Mouse (Mus musculus): ENCODE data around the gene Gm44973. TPM values are rescaled to one million over a fixed set of nuclear protein-coding genes. Genes with fewer than 3 reads are reported as not detected.

The Gm44973 gene
- polyA plus RNA-seq, 1 experiment from 2014 or later = not detected

- no peak for ATAC-seq (ENCODE audit: insufficient number of reproducible peaks, insufficient read depth, low FRiP score, low TSS enrichment, low read depth)
- Histone ChIP-seq H3K36me3 (no peaks in the 10 kb centered on the region), H3K4me3 (peak overlapping the region; percentile 77), H3K4me2 (peak overlapping the region; percentile 87), H3K9ac (peak overlapping the region; percentile 90), H3K4me1 (peaks cover 54% of the 10 kb centered on the region), H3K27ac (no peak overlapping the region), H3K9me3 (no peaks in the 10 kb centered on the region), H3K27me3 (peaks cover 53% of the 10 kb centered on the region)
- WGBS = 7% methylated on average over 32 of the region's 32 CpGs
Observed at GRCm38 (mm10) chr7:5053456-5054179, 38.3 kb downstream of the Gm44973 start.

- peak overlapping the region; percentile 89 for H3K9ac ChIP-seq
- WGBS = under 1% methylated on average over 52 of the region's 55 CpGs
- peak overlapping the region; percentile 68 for H3K4me3 ChIP-seq
- peaks cover 53% of the 10 kb centered on the region for H3K27me3 ChIP-seq
- no peak for ATAC-seq (ENCODE audit: insufficient number of reproducible peaks, insufficient read depth, low FRiP score, low TSS enrichment, low read depth)
- H3K4me1 ChIP-seq = peaks cover 60% of the 10 kb centered on the region
- no peaks in the 10 kb centered on the region for H3K9me3 ChIP-seq
- H3K4me2 ChIP-seq = peak overlapping the region; percentile 82
- H3K36me3 ChIP-seq = no peaks in the 10 kb centered on the region
- peak overlapping the region; percentile 62 for H3K27ac ChIP-seq
Observed at GRCm38 (mm10) chr7:5056651-5057263, 41.5 kb downstream of the Gm44973 start.

GRCm38 (mm10) chr7:5057381-5057780 is 42.1 kb downstream of the Gm44973 start:
- Histone ChIP-seq H3K9me3 (no peaks in the 10 kb centered on the region), H3K27ac (no peak overlapping the region)
- WGBS = 36% methylated on average over 8 of the region's 8 CpGs

GRCm38 (mm10) chr7:5057804-5058203 is 42.5 kb downstream of the Gm44973 start:
- ATAC-seq (ENCODE audit: insufficient number of reproducible peaks, insufficient read depth, low FRiP score, low TSS enrichment, low read depth) = no peak
- peaks cover 42% of the 10 kb centered on the region for H3K27me3 ChIP-seq

More at GRCm38 (mm10) chr7:5057381-5057780, 42.1 kb downstream of the Gm44973 start:
- peaks cover 46% of the 10 kb centered on the region for H3K27me3 ChIP-seq
- no peaks in the 10 kb centered on the region for H3K36me3 ChIP-seq
- H3K4me1 ChIP-seq = peaks cover 54% of the 10 kb centered on the region
- peak overlapping the region; percentile 89 for H3K9ac ChIP-seq
- peak overlapping the region; percentile 68 for H3K4me3 ChIP-seq
- ATAC-seq (ENCODE audit: insufficient number of reproducible peaks, insufficient read depth, low FRiP score, low TSS enrichment, low read depth) = no peak
- peak overlapping the region; percentile 82 for H3K4me2 ChIP-seq

GRCm38 (mm10) chr7:5058631-5059030 is 43.3 kb downstream of the Gm44973 start:
- Histone ChIP-seq H3K4me3 (0 out of 2 replicates have a peak overlapping the region, but pooled peaks have one; percentile 68), H3K9me3 (no peaks in the 10 kb centered on the region), H3K27ac (no peak overlapping the region), H3K27me3 (peaks cover 34% of the 10 kb centered on the region), H3K4me1 (peaks cover 44% of the 10 kb centered on the region), H3K9ac (no peak overlapping the region), H3K4me2 (no peak overlapping the region), H3K36me3 (no peaks in the 10 kb centered on the region)
- no peak for ATAC-seq (ENCODE audit: insufficient number of reproducible peaks, insufficient read depth, low FRiP score, low TSS enrichment, low read depth)
- 97% methylated on average over 1 of the region's 1 CpGs for whole genome bisulfite sequencing

More at GRCm38 (mm10) chr7:5057804-5058203, 42.5 kb downstream of the Gm44973 start:
- peak overlapping the region; percentile 89 for H3K9ac ChIP-seq
- H3K4me2 ChIP-seq = peak overlapping the region; percentile 82
- peak overlapping the region; percentile 68 for H3K4me3 ChIP-seq
- H3K9me3 ChIP-seq = no peaks in the 10 kb centered on the region
- WGBS = 40% methylated on average over 11 of the region's 11 CpGs
- H3K27ac ChIP-seq = no peak overlapping the region
- peaks cover 50% of the 10 kb centered on the region for H3K4me1 ChIP-seq
- no peaks in the 10 kb centered on the region for H3K36me3 ChIP-seq

GRCm38 (mm10) chr7:5059421-5059820 is 44.1 kb downstream of the Gm44973 start:
- Histone ChIP-seq H3K9me3 (no peaks in the 10 kb centered on the region), H3K4me2 (peak overlapping the region; percentile 81; the same call in 1 of the 2 replicates), H3K36me3 (no peaks in the 10 kb centered on the region), H3K27me3 (peaks cover 26% of the 10 kb centered on the region), H3K4me3 (no peak overlapping the region), H3K9ac (peak overlapping the region; percentile 92; the same call in 1 of the 2 replicates), H3K4me1 (peaks cover 44% of the 10 kb centered on the region), H3K27ac (peak overlapping the region; percentile 99)
- no peak for ATAC-seq (ENCODE audit: insufficient number of reproducible peaks, insufficient read depth, low FRiP score, low TSS enrichment, low read depth)
- 91% methylated on average over 12 of the region's 12 CpGs for WGBS

GRCm38 (mm10) chr7:5060239-5060731 is 45.0 kb downstream of the Gm44973 start:
- Histone ChIP-seq H3K36me3 (no peaks in the 10 kb centered on the region), H3K4me2 (peak overlapping the region; percentile 81), H3K4me3 (peak overlapping the region; percentile 59), H3K9me3 (no peaks in the 10 kb centered on the region), H3K27me3 (peaks cover 17% of the 10 kb centered on the region), H3K4me1 (peaks cover 47% of the 10 kb centered on the region), H3K9ac (peak overlapping the region; percentile 92), H3K27ac (peak overlapping the region; percentile 99)
- no peak for ATAC-seq (ENCODE audit: insufficient number of reproducible peaks, insufficient read depth, low FRiP score, low TSS enrichment, low read depth)
- WGBS = 2% methylated on average over 27 of the region's 27 CpGs

GRCm38 (mm10) chr7:5060944-5061773 is 45.9 kb downstream of the Gm44973 start:
- H3K27ac ChIP-seq = peak overlapping the region; percentile 99
- under 1% methylated on average over 60 of the region's 60 CpGs for WGBS
- peaks cover 9% of the 10 kb centered on the region for H3K27me3 ChIP-seq
- H3K4me2 ChIP-seq = peak overlapping the region; percentile 81
- H3K4me1 ChIP-seq = peaks cover 49% of the 10 kb centered on the region
- H3K4me3 ChIP-seq = peak overlapping the region; percentile 59
- H3K9me3 ChIP-seq = no peaks in the 10 kb centered on the region
- ATAC-seq (ENCODE audit: insufficient number of reproducible peaks, insufficient read depth, low FRiP score, low TSS enrichment, low read depth) = peak; percentile 86
- H3K36me3 ChIP-seq = peaks cover 2% of the 10 kb centered on the region
- H3K9ac ChIP-seq = peak overlapping the region; percentile 92

GRCm38 (mm10) chr7:5061774-5062359 is 46.6 kb downstream of the Gm44973 start, which contains the start of gene U2af2:
U2af2 (plus strand) TSS chr7:5062143.
- Histone ChIP-seq H3K27me3 (peaks cover 8% of the 10 kb centered on the region), H3K4me2 (peak within 1 kb of the TSS; percentile 81), H3K27ac (peak within 1 kb of the TSS; percentile 99), H3K9me3 (no peaks in the 10 kb centered on the region), H3K4me3 (peak within 1 kb of the TSS; percentile 59), H3K36me3 (peaks cover 9% of the 10 kb centered on the region), H3K9ac (peak within 1 kb of the TSS; percentile 92), H3K4me1 (peaks cover 46% of the 10 kb centered on the region)
- ATAC-seq (ENCODE audit: insufficient number of reproducible peaks, insufficient read depth, low FRiP score, low TSS enrichment, low read depth) = peak; percentile 74
- WGBS = under 1% methylated on average over 54 of the region's 65 CpGs

- H3K4me3 ChIP-seq = peak overlapping the region; percentile 59
- H3K9me3 ChIP-seq = no peaks in the 10 kb centered on the region
- WGBS = 0% methylated on average over 51 of the region's 51 CpGs
- H3K27me3 ChIP-seq = peaks cover 7% of the 10 kb centered on the region
- peaks cover 42% of the 10 kb centered on the region for H3K4me1 ChIP-seq
- H3K4me2 ChIP-seq = peak overlapping the region; percentile 81
- H3K36me3 ChIP-seq = peaks cover 15% of the 10 kb centered on the region
- peak overlapping the region; percentile 78 for H3K9ac ChIP-seq
- ATAC-seq (ENCODE audit: insufficient number of reproducible peaks, insufficient read depth, low FRiP score, low TSS enrichment, low read depth) = peak; percentile 32
- H3K27ac ChIP-seq = peak overlapping the region; percentile 99
Observed at GRCm38 (mm10) chr7:5062360-5063001, 47.2 kb downstream of the Gm44973 start.
